Mouse (Mus musculus): ENCODE results near the gene Ly6c2. TPM values are rescaled to one million over a fixed set of nuclear protein-coding genes. Genes with fewer than 3 reads are reported as not detected.

Ly6c2 gene
- 129 and 166 TPM in 2 replicates for polyA plus RNA-seq (2012; rRNA removed; ENCODE audit: low replicate concordance)

DNA sequence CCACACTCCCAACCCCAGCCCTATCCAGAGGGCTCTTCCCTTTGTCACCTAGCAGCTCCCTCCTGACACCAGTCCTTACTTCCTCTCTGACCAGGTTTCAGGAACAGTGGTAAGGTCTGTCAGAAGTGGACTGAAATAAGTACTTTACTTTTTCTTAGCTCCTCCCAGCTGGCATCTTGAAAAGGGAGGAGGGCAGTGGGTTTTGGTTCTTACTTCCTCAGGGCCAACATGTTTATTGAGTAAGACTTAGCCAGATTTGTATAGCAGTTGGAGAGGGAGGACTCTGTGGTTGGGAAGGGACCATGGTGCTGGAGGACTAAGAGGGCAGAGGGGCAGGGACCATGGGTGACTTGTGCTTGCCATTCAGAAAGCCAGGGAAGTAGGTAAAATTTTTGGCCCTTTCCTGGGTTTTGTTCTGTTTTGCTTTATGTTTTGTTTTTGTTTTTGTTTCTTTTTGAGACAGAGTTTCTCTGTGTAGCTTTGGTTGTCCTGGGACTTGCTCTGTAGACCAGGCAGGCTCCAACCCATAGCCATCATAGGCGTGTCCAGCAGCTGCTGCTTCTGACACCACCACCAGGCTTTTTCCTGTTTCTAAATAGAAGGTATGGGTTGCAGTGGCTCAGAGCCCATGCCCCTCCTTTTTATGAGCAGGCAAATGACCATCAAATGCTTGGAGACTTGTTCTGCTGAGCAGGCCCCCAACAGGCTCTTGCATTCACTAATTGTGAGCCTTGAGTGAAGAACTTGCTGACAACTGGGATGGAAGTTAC is at the start of gene Ly6c2:
Gene Ly6c2 (minus strand): TSS at position 110 of the 770 bp plus-strand sequence.

DNA sequence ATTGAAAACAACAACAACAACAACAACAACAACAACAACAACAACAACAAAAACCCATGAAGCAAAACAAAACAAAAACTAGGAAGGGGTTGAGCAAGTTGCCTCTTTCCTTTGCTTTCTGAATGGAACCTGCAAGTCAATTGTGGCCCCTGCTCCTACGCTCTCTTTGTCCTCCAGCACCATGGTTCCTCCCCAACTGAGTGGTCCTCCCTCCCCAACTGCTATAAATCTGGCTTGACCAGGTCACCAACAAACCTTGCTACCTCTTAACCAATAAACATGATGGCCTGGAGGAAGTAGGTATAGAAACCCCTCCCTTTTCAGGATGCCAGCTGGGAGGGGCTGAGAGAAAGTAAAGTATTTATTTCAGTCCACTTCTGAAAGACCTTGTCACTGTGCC is 43.2 kb upstream of the Ly6c2 start, which contains the start of gene Ly6g:
Gene Ly6g (plus strand): TSS at position 301 of the 400 bp plus-strand sequence.

Other genes starting within 250 kb of the Ly6c2 start
- 0.41 and 0.80 TPM in 2 replicates for gene 2010109I03Rik, start 214.9 kb downstream of the Ly6c2 start, polyA plus RNA-seq (2012; rRNA removed; ENCODE audit: low replicate concordance)
- 4.3 and 6.9 TPM in 2 replicates for gene Ly6i, start 128.5 kb downstream of the Ly6c2 start, polyA plus RNA-seq (2012; rRNA removed; ENCODE audit: low replicate concordance)
- 274 and 747 TPM in 2 replicates for gene Ly6a, start 113.9 kb downstream of the Ly6c2 start, polyA plus RNA-seq (2012; rRNA removed; ENCODE audit: low replicate concordance)
- 596 and 1,021 TPM in 2 replicates for gene Ly6c1, start 63.1 kb downstream of the Ly6c2 start, polyA plus RNA-seq (2012; rRNA removed; ENCODE audit: low replicate concordance)
- 0.22 TPM in 1 of 2 replicates, not detected in the other for gene Ly6g, start 43.3 kb upstream of the Ly6c2 start, polyA plus RNA-seq (2012; rRNA removed; ENCODE audit: low replicate concordance)
- gene BC025446, start 104.4 kb upstream of the Ly6c2 start, polyA plus RNA-seq (2012; rRNA removed; ENCODE audit: low replicate concordance), result 0.29 TPM in 1 of 2 replicates, not detected in the other
- not detected in 2 replicates for gene Ly6f, start 156.5 kb upstream of the Ly6c2 start, polyA plus RNA-seq (2012; rRNA removed; ENCODE audit: low replicate concordance)

Data from mammary gland, adult 2 months (tissue).